Mouse (Mus musculus) thymus, adult 2 months (tissue): ENCODE data around the gene Gpr152.

Source experiments
- CTCF ChIP-seq: fragments of 200-500 bp; IDR thresholded peaks from 2 replicates; pipeline ENCODE4 v1.5.1; 2012; ENCODE audit warnings: mild to moderate bottlenecking, control low read depth, low read length, moderate library complexity, borderline replicate concordance; ENCODE audit not compliant: control insufficient read depth, poor library complexity, insufficient read depth; ENCODE audit errors: extremely low read depth
- POLR2A ChIP-seq: fragments of 200-500 bp; IDR thresholded peaks from 2 replicates; pipeline ENCODE4 v1.6.1; 2012; ENCODE audit warnings: mild to moderate bottlenecking, low read length, control low read depth, moderate library complexity; ENCODE audit not compliant: control insufficient read depth, poor library complexity, insufficient read depth; ENCODE audit errors: extremely low read depth

- 0 out of 2 replicates have a peak, but pooled peaks have one; percentile 19 for TF ChIP-seq POLR2A
- TF ChIP-seq CTCF, result no peak
Observed at GRCm38 (mm10) chr19:4189051-4189620, 49.5 kb downstream of the Gpr152 start.
